Mouse (Mus musculus) kidney, postnatal 0 days (tissue): Measurements from ENCODE around the gene Hhipl2. TPM values are rescaled to one million over a fixed set of nuclear protein-coding genes. Genes with fewer than 3 reads are reported as not detected.
"Not testable (repeated sequence)": the region's sequence is repeated elsewhere in the genome, so short reads cannot be mapped to it uniquely, and the experiment has no call there.

Source experiments
- ATAC-seq: fragments of 200-750 bp; cut with Nextera tagmentation; replicated peaks from 2 replicates; pipeline ENCODE4 v1.8.0; 2017; ENCODE audit warnings: low read depth, moderate number of reproducible peaks, moderate TSS enrichment, moderate library complexity; ENCODE audit not compliant: low FRiP score
- DNase-seq: peaks from one replicate; pipeline ENCODE4 v3.0.0-alpha.2; 2016; ENCODE audit warnings: low spot score
- H3K27ac ChIP-seq: fragments of 300-500 bp; sonication (generic); 2 replicates; pipeline ENCODE4 v1.5.1; 2014; ENCODE audit warnings: mild to moderate bottlenecking
- H3K27me3 ChIP-seq: fragments of 300-500 bp; sonication (generic); 2 replicates; pipeline ENCODE4 v1.6.1; 2014; ENCODE audit warnings: low read length, mixed read lengths; ENCODE audit not compliant: insufficient read depth
- H3K36me3 ChIP-seq: fragments of 300-500 bp; sonication (generic); 2 replicates; pipeline ENCODE4 v1.6.1; 2014; ENCODE audit warnings: low read length, mixed read lengths; ENCODE audit not compliant: insufficient read depth
- H3K4me1 ChIP-seq: fragments of 300-500 bp; sonication (generic); replicated peaks from 2 replicates; pipeline ENCODE4 v1.6.1; 2014; ENCODE audit warnings: antibody characterized with exemption, low read length, mixed read lengths; ENCODE audit not compliant: insufficient read depth
- H3K4me2 ChIP-seq: fragments of 300-500 bp; sonication (generic); 2 replicates; pipeline ENCODE4 v1.6.1; 2014; ENCODE audit warnings: mild to moderate bottlenecking, low read length, moderate library complexity, mixed read lengths
- H3K4me3 ChIP-seq: fragments of 300-500 bp; sonication (generic); replicated peaks from 2 replicates; pipeline ENCODE4 v1.5.1; 2014; ENCODE audit warnings: low read depth, low read length
- H3K9ac ChIP-seq: fragments of 300-500 bp; sonication (generic); 2 replicates; pipeline ENCODE4 v1.6.1; 2014; ENCODE audit warnings: low read depth, low read length
- H3K9me3 ChIP-seq: fragments of 300-500 bp; sonication (generic); replicated peaks from 2 replicates; pipeline ENCODE4 v1.6.1; 2016; ENCODE audit warnings: low read length, inconsistent platforms, mixed read lengths
- CTCF ChIP-seq: IDR thresholded peaks from 2 replicates; pipeline ENCODE4 v1.5.1; 2016; ENCODE audit warnings: antibody characterized with exemption, low read depth, mild to moderate bottlenecking, moderate library complexity
- WGBS: fragments of 180-500 bp; shearing (Covaris S2); extraction: QIAGEN DNeasy Blood & Tissue Kit; methylation state at CpG from one replicate; pipeline ENCODE4 v1.1.7; 2014; 5-methylcytosine and 5-hydroxymethylcytosine counted together
- polyA plus RNA-seq: library from polyadenylated mRNA; unstranded; fragments of >200 nt; fragmentation: Nextera tagmentation; extraction: Ambion mirVana; gene quantifications from 2 replicates; pipeline ENCODE4 v1.2.1, GENCODE M21; 2015

The Hhipl2 gene
- polyA plus RNA-seq: 0.21 and 0.26 TPM in 2 replicates

DNA sequence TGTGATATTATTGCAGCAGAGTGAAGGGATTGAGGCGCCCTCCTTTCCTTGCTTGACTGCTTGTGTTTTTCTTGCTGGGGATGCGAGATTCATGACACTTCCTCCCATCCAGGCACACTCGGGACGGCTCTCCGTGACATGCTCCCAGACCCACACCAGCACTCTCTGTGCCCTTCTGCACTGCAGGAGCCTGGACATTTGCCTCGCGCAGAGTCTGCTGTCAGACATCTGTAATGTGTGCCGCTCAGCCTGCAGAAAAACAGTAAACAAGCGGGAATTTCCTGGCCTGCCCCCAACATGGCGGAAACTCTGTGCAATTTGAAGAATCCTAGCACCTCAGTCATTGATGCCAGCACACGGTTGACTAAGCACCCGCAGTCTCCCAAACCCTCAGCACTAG is at the start of gene Hhipl2:
TSS of gene Hhipl2 (plus strand) at position 343 of the 400 bp plus-strand sequence.
- Histone ChIP-seq H3K9ac (no peak within 1 kb of the TSS), H3K4me1 (no peaks in the 10 kb centered on the region), H3K36me3 (no peaks in the 10 kb centered on the region), H3K4me2 (0 out of 2 replicates have a peak within 1 kb of the TSS, but pooled peaks have one; percentile 24), H3K9me3 (no peaks in the 10 kb centered on the region), H3K27me3 (no peaks in the 10 kb centered on the region), H3K4me3 (no peak within 1 kb of the TSS), H3K27ac (no peak within 1 kb of the TSS)
- DNase-seq (peak; percentile 31), ATAC-seq (no peak; the same call in 1 of the 2 replicates)
- 27% methylated on average over 12 of the region's 12 CpGs for WGBS
- TF ChIP-seq CTCF: no peak

DNA sequence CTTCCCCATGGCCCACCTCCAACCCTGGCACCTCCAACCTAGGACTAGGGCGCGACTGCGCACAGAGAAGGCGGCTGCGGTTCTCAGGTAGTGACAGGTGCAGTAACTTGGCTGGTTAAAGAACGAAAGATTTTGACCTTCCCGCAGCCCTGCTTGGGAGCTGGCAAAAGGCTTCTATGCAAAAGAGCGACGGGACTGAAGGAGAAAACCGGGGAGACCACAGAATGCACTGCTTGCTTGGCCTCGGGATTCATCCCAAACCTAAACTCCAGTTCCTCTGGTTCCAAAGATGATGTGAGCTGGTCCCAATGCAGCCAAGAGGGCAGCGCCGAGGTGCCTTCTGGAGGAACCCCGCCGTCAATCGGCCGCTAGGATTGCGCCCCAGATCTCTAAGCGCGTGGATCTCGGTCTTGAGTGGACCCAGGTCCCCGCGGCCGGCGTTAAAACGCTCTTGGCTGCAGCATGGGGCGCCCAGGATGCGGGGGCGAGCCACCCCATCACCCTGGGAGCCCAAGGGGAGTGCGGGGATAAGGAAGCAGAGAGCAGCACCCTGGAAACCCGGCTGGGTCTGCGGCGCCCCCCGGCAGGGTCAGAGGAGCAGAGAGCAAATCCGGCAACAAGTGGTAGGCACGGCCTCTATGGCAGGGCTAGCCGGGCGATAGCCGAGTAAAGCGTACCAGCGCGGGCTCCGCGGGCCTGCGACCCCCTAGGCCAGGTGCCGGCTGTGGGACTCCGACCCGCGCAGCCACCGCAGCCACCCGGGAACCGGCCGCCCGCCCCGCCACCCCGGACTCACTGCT is 49.2 kb upstream of the Hhipl2 start:
- H3K4me3 ChIP-seq: peak overlapping the region; percentile 92
- H3K4me1 ChIP-seq: peaks cover 7% of the 10 kb centered on the region
- TF ChIP-seq CTCF: no peak
- H3K4me2 ChIP-seq: peak overlapping the region; percentile 97
- H3K9me3 ChIP-seq: no peaks in the 10 kb centered on the region
- peak overlapping the region; percentile 86 for H3K9ac ChIP-seq
- no peaks in the 10 kb centered on the region for H3K27me3 ChIP-seq
- WGBS: 1% methylated on average over 53 of the region's 56 CpGs
- DNase-seq: peak; percentile 25
- peak; percentile 62 for ATAC-seq
- peak overlapping the region; percentile 77 for H3K27ac ChIP-seq
- H3K36me3 ChIP-seq: peaks cover 8% of the 10 kb centered on the region; the same call in 1 of the 2 replicates

DNA sequence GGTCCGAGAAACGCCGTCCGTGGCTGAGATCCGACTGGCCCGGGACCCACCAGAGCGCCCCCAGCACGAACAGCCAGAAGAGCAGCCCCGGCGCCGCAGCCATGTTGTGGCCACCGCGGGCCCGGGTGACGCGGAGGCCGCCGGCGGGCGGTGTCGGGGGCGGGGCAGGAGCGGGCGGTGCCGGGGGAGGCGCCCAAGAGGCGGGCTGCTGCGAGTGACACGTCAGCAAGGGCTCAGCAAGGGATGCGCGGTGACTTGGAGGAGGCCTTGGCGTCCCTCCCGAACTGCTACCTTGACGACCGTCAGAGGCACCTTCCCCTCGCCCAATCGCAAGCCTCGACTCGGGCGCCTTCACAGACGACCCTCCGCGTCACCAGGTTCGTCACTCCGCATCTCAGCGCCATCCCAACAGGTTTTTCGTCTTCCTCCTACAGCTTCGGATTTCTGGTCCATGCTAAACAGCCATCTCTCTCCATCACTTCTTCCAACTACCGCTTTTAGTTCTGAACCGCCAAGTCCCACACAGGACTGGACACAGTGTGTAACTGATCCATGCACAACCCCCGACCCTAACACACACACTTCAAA is 48.5 kb upstream of the Hhipl2 start, which contains the start of gene Mia3:
TSS of gene Mia3 (minus strand) at position 127 of the 588 bp plus-strand sequence.
- Histone ChIP-seq H3K9me3 (no peaks in the 10 kb centered on the region), H3K4me2 (peak within 1 kb of the TSS; percentile 97), H3K4me1 (peaks cover 7% of the 10 kb centered on the region), H3K4me3 (peak within 1 kb of the TSS; percentile 92), H3K36me3 (0 out of 2 replicates have a peak, but pooled peaks cover under 1% of the 10 kb centered on the region), H3K27ac (peak within 1 kb of the TSS; percentile 77), H3K27me3 (no peaks in the 10 kb centered on the region), H3K9ac (peak within 1 kb of the TSS; percentile 86)
- no peak for TF ChIP-seq CTCF
- DNase-seq (peak; percentile 96), ATAC-seq (peak; percentile 98)
- WGBS: under 1% methylated on average over 50 of the region's 51 CpGs

DNA sequence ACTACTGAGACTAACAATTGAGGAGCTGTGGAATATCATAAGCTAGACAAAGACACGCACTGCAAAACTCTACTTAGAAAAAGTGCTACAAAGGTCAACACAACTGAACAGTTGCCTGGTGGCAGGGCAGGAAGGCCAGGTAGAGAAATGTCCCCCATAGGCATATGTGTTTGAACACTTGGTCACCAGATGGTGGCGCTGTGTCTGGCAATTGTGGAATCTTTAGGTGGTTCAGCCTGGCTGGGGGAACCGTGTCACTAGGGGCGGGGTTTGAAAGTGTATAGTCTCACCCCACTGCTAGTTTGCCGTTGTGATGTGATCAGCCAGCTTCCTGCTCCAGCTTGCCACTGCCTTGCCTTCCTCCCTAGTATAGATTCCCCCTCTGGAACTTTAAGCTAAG is 43.3 kb upstream of the Hhipl2 start:
- Histone ChIP-seq H3K4me1 (no peaks in the 10 kb centered on the region), H3K4me2 (no peak overlapping the region), H3K27ac (no peak overlapping the region), H3K27me3 (no peaks in the 10 kb centered on the region), H3K36me3 (no peaks in the 10 kb centered on the region), H3K4me3 (no peak overlapping the region), H3K9me3 (no peaks in the 10 kb centered on the region), H3K9ac (no peak overlapping the region)
- DNase-seq (no peak), ATAC-seq (no peak)
- 77% methylated on average over 5 of the region's 5 CpGs for WGBS
- TF ChIP-seq CTCF: peak; percentile 35; the same call in 1 of the 2 replicates

DNA sequence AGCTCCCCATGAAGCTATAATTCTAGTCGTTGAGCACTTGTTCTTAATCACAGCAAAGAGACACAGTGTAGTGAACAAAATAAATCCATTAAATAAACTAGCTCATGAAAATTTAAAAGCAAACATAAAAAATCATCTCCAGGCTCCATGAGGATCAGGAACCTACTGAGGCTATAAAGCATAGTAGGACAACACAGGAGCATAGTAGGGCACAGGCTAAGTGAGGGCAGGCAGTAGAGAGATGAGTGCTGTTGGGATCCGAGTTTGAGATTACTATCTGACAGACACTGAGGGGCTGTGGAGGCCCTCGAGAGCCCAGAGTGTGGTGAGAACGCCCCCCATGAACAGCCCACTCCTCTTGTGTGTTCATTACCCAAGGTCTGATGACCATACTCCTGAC is 41.0 kb upstream of the Hhipl2 start:
- no peak overlapping the region for H3K4me3 ChIP-seq
- H3K36me3 ChIP-seq: no peaks in the 10 kb centered on the region
- H3K27ac ChIP-seq: no peak overlapping the region
- ATAC-seq (no peak), DNase-seq (no peak)
- TF ChIP-seq CTCF: no peak
- WGBS: 81% methylated on average over 4 of the region's 4 CpGs
- H3K4me1 ChIP-seq: no peaks in the 10 kb centered on the region
- H3K9me3 ChIP-seq: no peaks in the 10 kb centered on the region
- no peak overlapping the region for H3K9ac ChIP-seq
- H3K27me3 ChIP-seq: no peaks in the 10 kb centered on the region
- no peak overlapping the region for H3K4me2 ChIP-seq

DNA sequence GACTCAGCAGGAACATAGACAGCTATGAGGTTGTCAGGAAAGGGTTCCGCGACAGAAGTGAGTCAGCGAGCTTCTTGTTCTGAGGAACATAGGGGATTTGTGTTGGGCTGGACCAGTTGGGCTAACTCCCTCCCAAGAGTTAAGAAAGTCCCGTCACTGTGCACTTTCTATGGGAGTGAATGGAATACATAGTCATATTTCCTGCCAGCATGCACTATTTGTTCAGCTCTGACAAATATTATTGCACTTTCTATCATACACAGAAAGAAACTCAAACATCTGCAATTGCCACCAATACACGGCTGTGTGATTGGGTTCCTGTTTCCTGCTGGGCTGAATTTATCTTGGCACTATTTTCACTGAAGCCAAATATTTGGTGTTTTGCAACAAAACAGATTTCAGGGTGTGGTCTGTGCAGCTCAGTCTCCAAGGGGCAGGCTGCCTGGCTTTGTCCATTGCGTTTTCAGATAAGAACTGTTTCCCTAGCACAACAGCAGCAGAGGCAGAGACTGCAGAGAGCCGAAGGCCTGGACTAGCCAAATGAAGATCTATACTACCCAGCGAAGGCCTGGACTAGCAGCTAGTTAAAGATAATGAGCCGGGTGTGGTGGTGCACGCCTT is 39.6 kb upstream of the Hhipl2 start:
- TF ChIP-seq CTCF: no peak
- Histone ChIP-seq H3K36me3 (no peaks in the 10 kb centered on the region), H3K4me3 (no peak overlapping the region), H3K27me3 (0 out of 2 replicates have a peak, but pooled peaks cover 3% of the 10 kb centered on the region), H3K27ac (no peak overlapping the region), H3K9ac (no peak overlapping the region), H3K4me2 (no peak overlapping the region), H3K4me1 (no peaks in the 10 kb centered on the region), H3K9me3 (no peaks in the 10 kb centered on the region)
- DNase-seq (peak; percentile 7), ATAC-seq (no peak)
- WGBS: 74% methylated on average over 10 of the region's 10 CpGs

DNA sequence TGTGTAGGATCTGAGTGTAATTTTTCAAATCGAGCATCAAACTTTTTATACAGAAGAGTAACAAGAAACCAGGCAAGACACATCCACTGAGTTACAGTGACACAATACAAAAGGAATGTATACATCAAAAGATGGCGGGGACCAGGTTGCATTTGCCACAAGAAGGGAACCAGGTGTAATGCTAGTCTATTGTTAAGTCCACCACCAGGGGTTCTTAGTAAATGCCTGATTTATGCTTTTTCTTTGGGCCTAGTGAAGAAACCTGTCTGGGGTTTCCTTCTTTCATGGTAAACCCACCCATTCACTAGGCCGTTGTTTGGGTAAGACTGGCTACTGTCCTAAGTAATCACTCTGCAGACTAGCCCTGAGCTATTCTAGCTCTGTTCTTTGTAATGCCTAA is 38.6 kb upstream of the Hhipl2 start:
- H3K4me2 ChIP-seq, H3K9ac ChIP-seq, DNase-seq, H3K36me3 ChIP-seq, H3K27me3 ChIP-seq, H3K27ac ChIP-seq, H3K4me1 ChIP-seq, ATAC-seq, H3K9me3 ChIP-seq, H3K4me3 ChIP-seq: not testable (repeated sequence)
- 85% methylated on average over 3 of the region's 3 CpGs for WGBS
